Mouse (Mus musculus): Measurements from ENCODE around the gene Nr1h4.

Nr1h4 gene

DNA sequence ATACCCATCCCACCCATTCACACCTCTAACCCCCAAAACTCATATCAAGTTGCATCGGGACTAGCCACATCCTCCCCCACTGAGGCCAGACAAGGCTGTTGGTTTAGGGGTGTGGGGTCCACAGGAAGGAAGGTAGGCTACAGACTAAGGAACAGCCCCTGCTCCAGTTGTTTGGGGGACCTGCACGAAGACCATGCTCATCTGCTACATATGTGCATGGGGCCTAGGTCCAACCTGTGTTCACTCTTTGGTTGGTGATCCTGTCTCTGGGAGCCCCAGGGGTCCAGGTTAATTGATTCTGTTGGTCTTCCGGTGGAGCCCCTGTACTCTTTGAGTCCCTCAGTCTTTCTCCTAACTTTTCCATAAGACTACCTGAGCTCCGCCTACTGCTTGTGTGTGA is 13.0 kb downstream of the Nr1h4 start:
- no peak for DNase-seq

DNA sequence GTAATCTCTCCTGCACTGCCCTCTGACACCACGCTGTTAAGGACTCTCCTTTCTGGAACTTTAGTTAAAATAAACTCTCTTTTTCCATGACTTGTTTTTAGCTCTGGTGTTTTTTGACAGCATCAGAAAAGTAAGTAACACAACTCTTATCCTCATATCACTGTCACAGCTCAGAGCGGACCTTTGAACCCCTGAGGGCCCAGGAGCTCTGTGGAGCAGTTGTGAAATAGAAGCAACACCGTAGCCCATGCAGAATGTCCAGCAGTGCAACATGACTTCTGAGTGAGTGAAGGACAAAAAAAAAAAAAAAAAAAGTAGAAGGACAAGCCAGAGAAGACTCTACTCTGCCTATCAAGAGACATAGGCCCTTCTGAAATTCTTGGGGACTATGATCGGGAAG is 14.2 kb downstream of the Nr1h4 start:
- no peak for DNase-seq

DNA sequence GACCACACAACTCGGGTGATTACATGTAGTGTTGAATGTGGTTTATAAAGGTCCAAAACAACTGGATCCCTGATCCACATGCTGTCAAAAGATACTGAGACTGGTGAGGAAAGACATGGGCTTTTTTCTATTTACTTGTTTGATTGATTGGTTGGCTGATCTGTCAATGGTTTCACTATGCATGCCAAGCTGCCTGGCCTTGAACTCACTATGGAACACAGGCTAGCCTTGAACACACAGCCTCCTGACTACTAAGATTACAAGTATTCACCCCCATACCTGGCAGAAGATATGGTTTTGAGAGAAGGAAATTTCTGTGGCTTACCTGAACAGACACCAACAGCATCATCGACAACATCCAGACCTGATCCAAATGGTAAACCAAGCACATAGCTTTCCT is 15.0 kb downstream of the Nr1h4 start:
- no peak for DNase-seq

DNA sequence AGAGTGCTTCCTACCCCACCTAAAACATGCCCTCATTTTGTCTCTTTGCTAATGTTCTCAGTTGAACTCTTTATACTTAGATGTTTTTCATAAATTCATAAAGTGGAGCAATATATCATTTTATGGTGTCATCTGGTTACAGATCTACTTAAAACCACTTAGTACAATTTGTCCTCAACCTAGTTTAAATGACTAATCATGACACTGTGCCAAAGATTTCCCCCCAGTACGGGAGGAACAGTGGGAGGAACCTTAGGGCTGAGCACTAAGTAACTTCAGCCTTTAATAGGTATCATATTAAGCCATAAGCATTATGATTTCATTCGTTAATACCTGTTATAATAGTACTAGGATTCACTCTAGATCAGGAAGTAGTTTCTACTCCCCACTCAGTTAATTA is 17.6 kb downstream of the Nr1h4 start:
- no peak for DNase-seq

DNA sequence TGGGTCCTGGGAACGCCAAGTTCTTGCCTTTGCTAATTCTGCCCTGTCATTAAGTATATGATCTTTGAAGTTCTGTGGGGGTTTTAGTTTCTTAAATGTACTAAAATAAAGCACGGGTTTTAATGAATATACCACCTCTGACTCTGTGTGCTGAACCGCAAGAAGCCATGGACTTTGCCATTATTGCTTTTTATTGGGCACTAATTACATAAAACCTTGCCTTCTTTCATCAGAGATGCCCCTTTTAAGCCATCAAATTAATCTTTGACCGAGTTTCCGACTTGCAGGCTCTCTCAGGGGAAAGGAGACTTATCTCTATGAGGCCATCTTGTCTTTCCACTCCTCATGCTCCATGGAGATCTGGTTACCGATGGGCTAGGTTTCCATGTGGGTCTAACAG is 20.8 kb downstream of the Nr1h4 start:
- no peak for DNase-seq

DNA sequence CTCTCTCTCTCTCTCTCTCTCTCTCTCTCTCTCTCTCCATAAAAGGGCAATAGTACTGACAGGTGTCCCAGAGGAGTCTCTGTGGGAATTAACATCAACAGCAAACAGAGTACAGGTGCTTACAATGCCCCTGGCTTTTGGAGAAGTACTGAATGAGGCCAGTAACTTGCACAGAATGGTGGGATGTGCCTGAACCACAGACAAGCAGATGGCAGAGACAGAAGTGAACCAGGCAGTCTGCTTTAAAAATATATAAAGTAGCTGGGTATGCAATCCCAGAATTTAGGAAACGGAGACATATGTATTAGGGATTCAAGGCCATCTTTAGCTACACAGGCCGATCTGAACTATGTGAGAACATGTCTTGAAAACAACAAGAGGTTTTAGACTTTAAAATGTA is 22.8 kb downstream of the Nr1h4 start:
- DNase-seq: no peak

DNA sequence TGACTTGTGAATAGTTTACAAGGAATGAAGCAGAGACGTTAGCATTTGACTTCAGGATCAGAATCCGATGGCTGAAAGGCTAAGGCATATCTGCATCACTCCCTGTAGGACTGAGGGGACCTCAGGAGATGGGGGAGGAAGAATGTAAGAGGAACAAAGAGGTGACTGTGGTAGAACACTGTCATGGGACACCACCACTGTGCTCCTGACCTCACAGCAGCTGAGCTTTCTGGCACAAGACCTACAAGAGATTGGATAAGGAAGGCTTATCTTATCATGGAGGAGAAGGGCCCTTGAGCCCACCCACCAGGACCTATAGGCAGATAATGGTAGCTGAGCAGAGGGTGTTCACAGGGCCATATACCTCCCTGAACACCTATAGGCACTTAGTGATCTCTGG is 24.8 kb downstream of the Nr1h4 start:
- DNase-seq: no peak

DNA sequence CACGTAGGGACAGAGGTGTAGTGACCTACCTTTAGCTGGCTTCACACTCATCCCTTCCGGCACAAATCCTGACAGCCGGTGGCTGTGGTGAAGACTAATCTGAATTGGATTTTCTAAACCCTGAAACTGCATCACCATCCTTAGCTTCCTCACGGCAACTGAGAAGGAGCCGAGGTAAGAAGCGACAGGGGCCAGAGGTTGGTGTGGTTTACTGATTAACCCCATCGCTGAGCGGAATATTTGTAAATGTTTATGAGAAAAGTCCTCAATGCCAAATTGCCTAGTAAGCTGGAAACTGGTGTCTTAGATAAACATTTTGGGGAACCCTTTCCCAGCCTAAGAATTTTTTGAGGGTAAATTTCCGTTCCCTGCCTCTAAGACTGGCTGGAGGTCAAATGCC is 26.9 kb downstream of the Nr1h4 start:
- DNase-seq: peak; percentile 11 to 48

DNA sequence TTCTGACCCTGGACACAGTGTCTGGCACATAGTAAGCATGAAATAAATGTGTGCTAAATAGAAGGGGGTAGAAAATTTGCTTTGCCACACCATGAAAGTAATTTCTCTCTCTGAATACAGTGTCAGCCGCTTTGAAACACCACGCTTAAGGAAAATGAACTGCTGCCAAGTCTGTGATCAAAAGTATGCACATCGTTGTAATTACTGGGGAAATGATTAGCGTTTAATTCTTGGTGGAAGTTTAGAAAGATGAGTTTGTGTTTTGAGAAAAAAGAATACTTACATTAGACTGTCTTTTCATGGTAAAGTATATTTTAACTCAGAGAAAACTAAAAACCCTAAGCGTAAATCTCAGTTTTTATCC is 27.8 kb downstream of the Nr1h4 start:
- no peak for DNase-seq

DNA sequence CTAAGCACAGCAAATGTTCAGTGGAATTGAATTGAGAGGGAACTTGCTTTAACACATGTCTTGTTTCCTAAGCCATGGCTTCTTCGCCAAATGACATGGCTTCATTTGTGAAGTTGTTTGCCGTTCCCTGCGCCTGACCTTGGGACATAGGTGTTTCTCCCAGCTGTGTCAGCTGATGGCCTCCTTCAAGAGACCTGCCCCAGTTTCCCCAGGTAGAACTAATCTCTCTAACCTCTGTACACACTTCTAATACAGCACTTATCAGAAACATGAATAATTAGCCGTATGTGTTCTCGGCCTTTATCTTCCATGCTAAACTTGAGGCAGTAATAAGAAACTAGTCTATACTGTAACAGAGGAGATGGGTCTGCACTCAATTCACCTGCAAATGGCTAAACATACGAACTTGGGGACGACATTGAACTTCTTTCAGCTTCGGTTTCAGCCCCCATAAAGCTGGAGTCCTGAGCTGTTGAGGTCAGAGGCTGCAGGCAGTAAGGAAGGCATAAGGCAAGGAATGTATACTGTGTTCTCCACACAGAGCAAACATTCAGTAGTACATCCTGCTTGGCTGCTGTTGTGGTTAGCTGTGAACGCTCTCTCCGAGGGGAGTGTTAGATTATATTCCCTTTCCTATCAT is 28.3 kb downstream of the Nr1h4 start:
- no peak for DNase-seq

DNA sequence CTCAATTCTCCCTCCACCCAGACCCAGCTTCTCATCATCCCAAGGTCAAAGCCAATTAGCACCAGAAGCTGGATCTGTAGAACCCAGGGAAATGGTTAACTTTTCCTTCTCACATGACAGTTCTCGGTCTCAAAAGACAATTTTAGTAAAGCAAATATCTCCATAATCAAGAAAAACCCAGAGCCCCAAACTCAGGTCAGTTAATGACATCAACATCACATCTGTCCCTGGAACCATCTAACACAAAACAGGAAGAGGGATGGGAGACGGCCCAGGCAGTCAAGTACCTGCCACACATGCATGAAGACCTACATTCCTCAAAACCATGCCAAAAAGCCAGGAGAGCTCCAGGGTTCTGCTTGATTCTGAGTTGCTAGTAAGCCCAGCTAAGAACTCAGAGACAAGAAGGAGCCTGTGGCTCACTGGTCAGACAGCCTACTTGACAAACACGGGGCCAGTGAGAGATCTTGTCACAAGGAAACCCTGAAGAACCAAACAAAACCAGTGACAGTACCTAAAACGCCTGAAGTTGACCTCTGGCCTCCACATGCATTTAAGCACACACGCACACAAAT is 30.3 kb downstream of the Nr1h4 start:
- no peak for DNase-seq

DNA sequence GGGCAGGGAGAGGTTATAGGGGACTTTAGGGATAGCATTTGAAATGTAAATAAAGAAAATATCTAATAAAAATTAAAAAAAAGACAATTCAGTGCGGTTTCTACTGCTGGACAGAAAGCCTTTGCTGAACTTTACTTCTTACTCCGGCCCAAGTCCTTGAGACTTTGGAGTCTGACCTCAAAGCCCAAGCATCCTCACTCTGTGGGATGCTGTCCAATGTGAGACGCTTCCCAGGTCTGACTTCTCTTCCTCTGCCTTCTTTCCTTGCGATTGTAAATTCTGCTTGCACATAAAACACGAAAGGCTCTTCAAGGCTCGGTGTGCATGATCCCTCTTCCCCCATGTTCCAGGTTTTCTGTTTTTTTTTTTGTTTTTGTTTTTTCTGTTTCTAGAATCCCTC is 31.5 kb downstream of the Nr1h4 start:
- no peak for DNase-seq

DNA sequence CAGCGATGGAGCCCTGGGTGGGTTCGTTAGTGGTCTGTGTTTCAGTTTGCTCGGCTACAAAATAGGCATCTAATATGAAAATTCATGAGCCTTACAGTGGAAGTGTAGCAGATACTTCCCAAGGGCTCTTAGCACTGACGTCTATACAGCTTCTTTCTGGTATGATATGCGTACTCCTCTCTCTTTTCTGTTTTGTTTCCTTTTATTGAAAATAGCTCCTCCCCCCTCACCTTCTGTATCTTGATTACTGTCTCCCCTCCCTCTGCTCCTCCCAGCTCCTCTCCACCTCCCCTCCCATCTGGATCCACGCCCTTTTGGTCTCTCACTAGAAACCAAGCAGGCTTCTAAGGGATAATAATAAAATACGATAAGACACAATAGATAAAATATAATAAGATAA is 37.8 kb downstream of the Nr1h4 start:
- no peak for DNase-seq

DNA sequence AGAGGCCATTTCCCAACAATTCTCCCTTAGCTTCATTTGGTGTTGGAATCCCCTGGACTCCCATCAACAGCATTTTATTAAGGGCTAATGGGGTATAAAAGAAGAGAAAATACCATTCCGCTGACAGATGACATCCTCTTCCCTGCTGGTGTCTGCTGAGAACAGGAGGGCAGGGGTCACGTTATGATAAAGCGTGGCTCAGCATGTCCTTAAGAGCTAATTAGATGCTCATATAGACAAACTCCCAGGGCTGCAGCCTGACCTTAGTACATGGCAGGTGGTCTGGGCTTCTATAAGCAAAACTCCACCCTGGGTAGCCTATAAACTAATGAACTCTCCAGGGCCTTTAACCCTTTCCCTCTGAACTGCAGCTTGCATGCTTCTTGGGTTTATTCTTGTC is 42.1 kb downstream of the Nr1h4 start:
- no peak for DNase-seq

DNA sequence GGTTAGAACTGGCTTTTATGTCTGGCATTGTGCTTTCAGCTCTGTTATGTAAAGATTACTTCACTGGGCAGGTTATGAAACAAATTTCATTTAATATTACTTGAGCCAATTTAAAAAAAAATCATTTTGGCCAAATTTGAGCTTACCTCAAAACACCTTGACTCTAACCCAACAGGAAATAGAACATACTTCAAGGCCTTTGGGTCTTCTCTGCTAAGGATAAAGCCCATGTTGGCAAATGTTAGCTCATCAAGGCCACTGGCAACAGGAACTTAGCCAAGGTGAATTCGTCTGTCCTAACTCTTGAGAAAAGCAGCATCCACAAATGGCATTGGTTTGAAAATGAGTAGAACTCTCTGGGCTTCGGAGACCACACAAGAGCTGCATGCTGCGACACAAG is 43.1 kb downstream of the Nr1h4 start:
- DNase-seq: no peak

DNA sequence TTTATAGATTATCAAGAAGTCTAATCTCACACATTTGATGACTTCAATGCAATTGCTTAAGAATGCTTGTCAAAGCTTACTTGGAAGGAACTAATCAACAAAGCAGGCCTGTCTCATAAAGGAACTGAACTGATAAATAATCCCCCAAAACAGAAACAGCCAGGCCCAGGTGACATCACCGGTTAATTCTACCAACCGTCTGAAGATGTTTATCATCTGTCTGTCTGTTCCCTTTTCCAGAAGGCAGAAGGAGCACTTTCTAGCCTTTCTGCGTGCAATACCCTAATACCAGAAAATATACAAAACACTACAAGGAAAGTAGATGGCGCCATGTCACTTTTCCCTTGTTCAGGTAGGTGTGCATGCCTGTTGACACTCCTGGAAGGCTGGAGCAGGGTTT is 43.9 kb downstream of the Nr1h4 start:
- DNase-seq: no peak

DNA sequence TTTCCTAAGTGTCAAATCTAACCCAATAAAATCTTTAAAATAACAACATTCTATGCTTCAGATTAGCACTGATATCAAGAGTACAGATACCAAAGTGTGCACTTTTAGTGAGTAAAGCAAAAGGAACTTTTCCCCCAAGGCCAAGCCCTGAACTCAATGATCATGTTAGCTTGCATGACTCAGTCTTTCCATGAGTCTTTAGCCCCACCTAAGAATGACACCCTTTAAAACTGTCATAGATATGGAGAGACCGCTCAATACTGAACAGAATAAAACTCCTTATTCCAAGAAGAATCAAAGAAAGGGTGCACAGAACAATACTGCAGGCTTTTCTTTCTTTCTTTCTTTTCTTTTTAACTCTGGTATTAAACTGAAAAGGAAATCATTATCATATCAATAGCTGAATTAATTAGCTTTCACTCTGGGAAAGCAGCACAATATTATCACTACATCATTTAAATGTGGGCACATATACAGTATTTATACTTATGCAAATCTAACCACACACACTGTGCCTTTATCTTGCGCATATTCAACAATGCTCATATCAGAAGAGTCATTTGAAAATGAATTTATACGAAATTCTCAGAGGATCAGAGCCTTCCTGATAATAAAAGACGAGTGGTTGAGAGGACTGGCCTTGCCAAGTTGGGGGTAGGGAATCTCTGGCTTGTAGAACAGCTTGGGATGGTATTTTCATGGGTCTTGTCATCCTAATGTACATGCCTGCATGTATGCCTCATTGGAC is 46.2 kb downstream of the Nr1h4 start:
- DNase-seq: no peak

DNA sequence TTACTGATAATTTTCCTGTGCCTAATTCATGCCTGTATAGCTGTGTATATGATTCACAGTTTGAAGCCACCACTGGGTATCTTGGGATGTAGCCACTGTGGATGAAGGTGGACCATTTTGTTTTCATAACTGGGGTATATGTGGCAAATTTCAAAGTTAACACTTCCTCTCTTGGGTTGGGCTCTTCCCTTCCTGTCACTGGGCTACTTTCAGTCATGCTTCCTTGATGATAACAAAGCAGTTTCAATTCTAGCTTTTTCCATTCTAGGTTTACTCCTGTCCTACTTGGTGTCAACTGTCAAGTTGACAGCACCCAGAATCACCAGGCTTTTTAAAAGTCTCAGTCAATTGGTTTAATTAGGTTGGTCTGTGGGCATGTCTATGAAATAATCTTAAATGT is 48.5 kb downstream of the Nr1h4 start:
- DNase-seq: no peak

DNA sequence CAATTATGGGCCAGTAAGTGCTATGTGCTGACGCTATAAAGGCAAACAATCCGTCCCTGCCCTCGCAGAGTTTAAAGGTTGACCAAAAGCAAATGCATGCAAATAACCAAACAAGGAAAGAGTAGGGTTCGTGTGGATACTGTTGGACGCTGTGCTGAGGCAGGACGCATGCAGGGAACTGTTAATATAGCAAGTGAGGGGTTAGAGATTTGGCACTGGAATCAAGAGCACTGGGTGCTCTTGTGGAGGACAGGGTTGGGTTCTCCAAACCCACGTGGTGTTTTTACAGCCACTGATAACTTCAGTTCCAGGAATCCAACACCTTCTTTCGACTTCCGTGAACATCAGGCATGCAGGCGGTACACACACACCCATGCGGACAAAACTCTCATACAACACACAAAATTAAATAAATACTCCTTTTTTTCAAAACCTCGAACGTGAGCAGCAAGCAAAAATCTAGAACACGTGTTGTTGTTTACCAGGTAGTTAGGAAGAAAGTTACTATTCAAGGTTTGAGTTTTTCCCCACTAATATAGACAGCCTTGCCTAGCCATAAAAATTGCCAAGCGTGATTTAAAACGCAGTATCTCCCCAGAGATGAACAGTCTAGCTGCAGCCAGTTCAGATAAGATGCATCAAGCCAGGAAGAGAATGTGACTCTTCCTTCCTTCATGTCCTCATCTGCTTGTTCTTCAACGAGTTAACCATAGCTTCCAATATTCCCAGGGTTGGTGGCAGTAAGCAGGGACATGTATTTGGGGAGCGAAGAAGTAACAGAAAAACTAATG is 49.4 kb downstream of the Nr1h4 start:
- no peak for DNase-seq

DNA sequence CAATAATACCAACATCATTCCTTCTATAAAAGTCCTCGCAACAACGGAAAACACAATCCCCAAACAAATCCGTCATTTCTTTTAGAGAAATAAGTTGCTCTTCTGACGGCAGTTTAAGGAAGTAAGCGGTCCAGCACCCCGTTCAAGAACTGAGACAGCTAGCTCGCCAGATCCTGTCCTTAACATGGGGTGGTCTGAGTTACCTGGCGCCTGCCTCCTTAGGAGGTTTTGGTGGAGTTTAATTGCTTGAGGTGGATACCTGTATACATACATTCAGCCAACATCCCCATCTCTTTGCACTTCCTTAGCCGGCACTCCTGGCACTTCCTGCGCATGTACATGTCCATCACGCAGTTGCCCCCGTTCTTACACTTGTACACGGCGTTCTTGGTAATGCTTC is 50.3 kb downstream of the Nr1h4 start:
- no peak for DNase-seq

DNA sequence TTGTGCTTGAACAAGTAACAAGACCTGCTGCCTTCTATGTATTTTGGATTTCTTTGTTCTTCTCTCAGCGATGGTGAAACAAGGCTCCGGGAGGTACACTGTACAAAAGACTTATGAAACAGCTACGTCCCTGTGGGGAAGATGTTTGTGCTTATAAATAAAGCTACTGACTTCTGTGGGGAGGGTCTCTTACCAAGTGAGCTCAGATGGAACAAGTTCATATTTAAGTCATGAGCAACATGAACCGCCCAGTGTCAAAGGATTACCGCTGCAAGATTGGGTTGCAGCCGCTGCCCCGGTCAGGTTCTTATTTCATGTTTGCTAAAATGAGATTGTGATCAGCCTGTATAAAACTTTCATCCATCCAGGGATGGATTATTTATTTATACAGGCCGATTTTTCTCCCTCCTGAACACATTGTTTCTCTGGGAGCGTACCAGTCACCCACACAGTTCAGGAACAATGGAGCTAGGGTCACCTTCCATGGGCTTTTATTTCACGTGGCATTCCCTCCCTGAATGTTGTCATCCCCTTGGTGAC is 51.2 kb downstream of the Nr1h4 start:
- DNase-seq: no peak

DNA sequence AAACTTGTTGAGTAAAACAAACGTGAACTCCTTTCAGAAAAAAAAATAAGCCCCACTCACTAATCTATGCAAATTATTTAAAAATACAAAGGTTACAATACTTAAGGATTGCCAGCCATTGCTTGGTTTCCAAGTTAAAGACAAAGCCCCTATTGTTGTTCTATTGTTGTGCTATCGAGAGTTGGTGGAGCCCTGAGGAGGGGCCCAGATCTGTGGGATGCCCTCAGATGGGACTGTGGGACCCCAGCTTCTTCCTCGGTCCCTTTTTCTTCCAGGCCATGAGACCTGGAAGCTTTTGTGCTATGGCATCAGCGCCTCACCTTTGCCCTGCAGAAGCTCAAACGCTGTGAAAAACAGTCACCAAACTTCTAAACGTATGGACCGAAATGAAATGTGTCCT is 51.7 kb downstream of the Nr1h4 start:
- DNase-seq: no peak

DNA sequence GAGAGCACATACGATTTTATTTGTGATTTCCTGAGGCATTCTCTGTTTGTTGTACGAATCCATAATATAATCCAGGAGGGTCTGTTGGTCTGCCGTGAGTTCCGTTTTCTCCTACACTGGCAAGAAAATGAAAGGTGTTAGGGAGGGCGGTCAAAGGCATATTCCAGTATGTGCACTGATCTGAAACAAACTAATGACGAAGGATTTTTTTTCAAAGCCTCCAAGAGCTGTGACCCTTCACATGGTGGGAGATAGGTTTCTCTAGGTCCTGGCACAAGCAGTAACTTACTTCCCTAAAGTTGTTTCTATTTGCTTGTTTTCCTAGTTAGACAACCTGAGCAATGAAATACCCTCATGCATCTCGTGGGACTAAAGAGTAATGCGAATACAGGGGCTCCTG is 54.6 kb downstream of the Nr1h4 start:
- DNase-seq: no peak
